Mouse (Mus musculus): Measurements from ENCODE around the gene Treml1. TPM values are rescaled to one million over a fixed set of nuclear protein-coding genes. Genes with fewer than 3 reads are reported as not detected.
"Not testable (repeated sequence)": the region's sequence is repeated elsewhere in the genome, so short reads cannot be mapped to it uniquely, and the experiment has no call there.

Treml1 gene
- polyA plus RNA-seq, 1 experiment from 2014 or later, result 0.41 TPM

GRCm38 (mm10) chr17:48340267-48340666 is 19.4 kb upstream of the Treml1 start:
- WGBS, result 83% methylated on average over 1 of the region's 1 CpGs
- Histone ChIP-seq H3K27ac (no peak overlapping the region), H3K36me3 (replicated peaks) (no peaks in the 10 kb centered on the region), H3K9me3 (no peaks in the 10 kb centered on the region), H3K9ac (no peak overlapping the region), H3K4me2 (no peak overlapping the region), H3K27me3 (replicated peaks) (no peaks in the 10 kb centered on the region), H3K4me1 (no peaks in the 10 kb centered on the region), H3K4me3 (no peak overlapping the region)
- ATAC-seq (replicated peaks), result no peak

DNA sequence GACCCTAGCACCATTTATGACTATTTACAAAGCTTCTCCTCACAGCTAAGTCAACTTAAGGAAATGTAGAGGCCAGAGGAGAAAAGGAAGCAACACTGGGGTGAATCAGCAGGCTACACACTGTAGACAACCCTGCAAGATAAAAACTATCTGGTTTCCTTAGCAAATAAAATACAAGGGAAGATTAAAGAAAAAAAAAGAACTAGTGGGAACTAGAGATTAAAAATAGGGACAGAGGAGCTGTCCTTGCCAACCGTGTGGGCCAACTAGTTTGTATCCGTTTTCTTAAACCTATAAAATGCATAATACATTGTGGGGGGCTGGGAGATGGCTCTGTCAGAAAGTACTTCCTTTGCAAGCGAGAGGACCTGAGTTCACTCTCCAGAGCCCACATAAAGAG is 17.8 kb upstream of the Treml1 start:
- Histone ChIP-seq H3K36me3 (replicated peaks) (no peaks in the 10 kb centered on the region), H3K9ac (no peak overlapping the region), H3K27me3 (replicated peaks) (no peaks in the 10 kb centered on the region), H3K4me2 (no peak overlapping the region), H3K4me3 (no peak overlapping the region), H3K4me1 (no peaks in the 10 kb centered on the region), H3K27ac (no peak overlapping the region), H3K9me3 (no peaks in the 10 kb centered on the region)
- no peak for ATAC-seq (replicated peaks)
- 75% methylated on average over 3 of the region's 3 CpGs for WGBS

GRCm38 (mm10) chr17:48343065-48343464 is 16.7 kb upstream of the Treml1 start:
- no peak overlapping the region for H3K4me2 ChIP-seq
- ATAC-seq (replicated peaks), result no peak
- H3K27ac ChIP-seq, result no peak overlapping the region
- H3K36me3 ChIP-seq (replicated peaks), result no peaks in the 10 kb centered on the region
- H3K9me3 ChIP-seq, result no peaks in the 10 kb centered on the region
- H3K9ac ChIP-seq, result no peak overlapping the region
- H3K4me3 ChIP-seq, result no peak overlapping the region
- WGBS, result 91% methylated on average over 2 of the region's 2 CpGs
- H3K4me1 ChIP-seq, result no peaks in the 10 kb centered on the region
- no peaks in the 10 kb centered on the region for H3K27me3 ChIP-seq (replicated peaks)

GRCm38 (mm10) chr17:48345824-48346223 is 13.9 kb upstream of the Treml1 start:
- H3K36me3 ChIP-seq (replicated peaks), result no peaks in the 10 kb centered on the region
- no peak overlapping the region for H3K9ac ChIP-seq
- H3K4me1 ChIP-seq, result no peaks in the 10 kb centered on the region
- H3K4me2 ChIP-seq, result no peak overlapping the region
- no peaks in the 10 kb centered on the region for H3K27me3 ChIP-seq (replicated peaks)
- 82% methylated on average over 4 of the region's 4 CpGs for WGBS
- H3K9me3 ChIP-seq, result no peaks in the 10 kb centered on the region
- no peak overlapping the region for H3K27ac ChIP-seq
- ATAC-seq (replicated peaks), result no peak
- H3K4me3 ChIP-seq, result no peak overlapping the region

GRCm38 (mm10) chr17:48346231-48346630 is 13.5 kb upstream of the Treml1 start, which contains the start of gene Trem2:
Gene Trem2, plus strand, starts transcription at chr17:48346401.
- H3K4me3 ChIP-seq, result no peak within 1 kb of the TSS
- no peak for ATAC-seq (replicated peaks)
- H3K27ac ChIP-seq, result no peak within 1 kb of the TSS
- H3K36me3 ChIP-seq (replicated peaks), result no peaks in the 10 kb centered on the region
- no peaks in the 10 kb centered on the region for H3K27me3 ChIP-seq (replicated peaks)
- H3K9me3 ChIP-seq, result no peaks in the 10 kb centered on the region
- H3K4me2 ChIP-seq, result no peak within 1 kb of the TSS
- no peak within 1 kb of the TSS for H3K9ac ChIP-seq
- WGBS, result 79% methylated on average over 5 of the region's 5 CpGs
- no peaks in the 10 kb centered on the region for H3K4me1 ChIP-seq

GRCm38 (mm10) chr17:48346834-48347233 is 12.9 kb upstream of the Treml1 start:
- Histone ChIP-seq H3K4me3 (no peak overlapping the region), H3K27ac (no peak overlapping the region), H3K4me2 (no peak overlapping the region), H3K27me3 (replicated peaks) (no peaks in the 10 kb centered on the region), H3K9ac (no peak overlapping the region), H3K9me3 (no peaks in the 10 kb centered on the region), H3K36me3 (replicated peaks) (no peaks in the 10 kb centered on the region), H3K4me1 (no peaks in the 10 kb centered on the region)
- 72% methylated on average over 4 of the region's 4 CpGs for WGBS
- no peak for ATAC-seq (replicated peaks)

DNA sequence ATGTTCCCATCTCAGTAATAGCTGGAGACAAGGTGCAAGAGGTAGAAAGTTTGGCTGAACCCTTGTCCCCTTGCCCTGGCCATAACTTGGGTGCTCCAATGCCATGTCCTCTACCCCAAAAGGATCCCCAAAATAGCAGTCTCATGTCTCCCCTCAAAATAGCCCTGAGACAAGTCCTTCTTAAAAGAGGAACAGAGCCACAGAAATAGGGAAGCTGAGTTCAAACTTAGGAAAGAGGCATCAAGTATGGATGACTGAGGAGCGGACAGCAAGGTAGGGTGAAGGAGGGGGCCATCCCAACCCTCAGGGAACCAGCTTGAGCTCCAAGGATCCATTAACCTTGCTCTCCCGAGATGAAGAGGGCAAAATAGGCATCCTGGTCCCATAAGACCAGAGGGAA is 12.4 kb upstream of the Treml1 start:
- Histone ChIP-seq H3K9me3 (no peaks in the 10 kb centered on the region), H3K4me2 (no peak overlapping the region), H3K27ac (no peak overlapping the region), H3K9ac (no peak overlapping the region), H3K4me3 (no peak overlapping the region), H3K27me3 (replicated peaks) (no peaks in the 10 kb centered on the region), H3K36me3 (replicated peaks) (no peaks in the 10 kb centered on the region), H3K4me1 (no peaks in the 10 kb centered on the region)
- ATAC-seq (replicated peaks), result no peak
- 82% methylated on average over 2 of the region's 2 CpGs for WGBS

DNA sequence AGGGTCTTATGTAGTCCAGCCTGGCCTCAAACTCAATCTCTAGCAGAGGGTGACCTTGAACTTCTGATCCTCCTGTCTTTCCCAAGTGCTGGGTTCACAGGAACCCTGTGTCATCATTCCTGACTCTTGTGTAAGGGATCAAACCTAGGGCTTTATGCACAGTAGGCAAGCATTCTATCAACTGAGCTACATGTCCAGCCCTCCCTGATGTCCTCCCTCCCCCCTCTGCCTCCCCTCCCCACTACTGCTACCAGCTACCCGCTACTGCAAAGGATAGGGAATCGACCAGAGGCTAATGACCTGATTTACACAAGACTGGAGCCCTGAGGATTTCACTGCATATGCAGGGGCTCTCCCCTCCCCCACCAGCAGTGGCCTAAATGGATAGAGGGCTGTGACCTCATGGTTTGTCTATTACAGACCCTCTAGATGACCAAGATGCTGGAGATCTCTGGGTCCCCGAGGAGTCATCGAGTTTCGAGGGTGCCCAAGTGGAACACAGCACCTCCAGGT is 9.0 kb upstream of the Treml1 start:
- Histone ChIP-seq H3K9ac (no peak overlapping the region), H3K27ac (no peak overlapping the region)

GRCm38 (mm10) chr17:48352976-48353375 is 6.7 kb upstream of the Treml1 start:
- H3K4me2 ChIP-seq; H3K4me3 ChIP-seq; ATAC-seq (replicated peaks); H3K27me3 ChIP-seq (replicated peaks); H3K4me1 ChIP-seq; H3K27ac ChIP-seq; H3K36me3 ChIP-seq (replicated peaks); H3K9me3 ChIP-seq; H3K9ac ChIP-seq: not testable (repeated sequence)
- WGBS, result 66% methylated on average over 7 of the region's 7 CpGs

More for the DNA sequence above, 9.0 kb upstream of the Treml1 start:
- Histone ChIP-seq H3K27me3 (replicated peaks) (no peaks in the 10 kb centered on the region), H3K4me1 (no peaks in the 10 kb centered on the region), H3K9me3 (no peaks in the 10 kb centered on the region), H3K36me3 (replicated peaks) (no peaks in the 10 kb centered on the region), H3K4me2 (no peak overlapping the region), H3K4me3 (no peak overlapping the region)
- no peak for ATAC-seq (replicated peaks)
- 77% methylated on average over 5 of the region's 5 CpGs for WGBS

DNA sequence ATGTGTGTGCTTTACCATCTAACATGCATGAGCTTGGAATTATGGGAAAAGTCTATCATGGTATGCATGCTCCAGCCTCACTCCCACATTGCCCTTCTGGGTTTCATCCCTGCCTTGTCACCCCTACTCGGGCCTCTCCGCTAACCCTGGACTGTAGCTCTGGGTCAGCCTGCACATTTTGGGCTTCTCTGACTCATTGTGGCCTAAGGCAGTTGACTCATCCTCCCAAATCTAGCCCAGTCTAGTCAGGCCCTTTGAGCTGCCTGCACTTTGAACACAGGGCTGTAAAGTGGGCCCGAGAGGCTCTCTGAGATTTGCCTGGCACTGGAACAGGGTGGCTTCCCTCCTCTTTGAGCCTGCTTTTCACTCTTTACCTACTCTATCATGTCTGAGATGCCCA is 3.9 kb upstream of the Treml1 start:
- no peaks in the 10 kb centered on the region for H3K9me3 ChIP-seq
- no peak overlapping the region for H3K4me3 ChIP-seq
- no peaks in the 10 kb centered on the region for H3K4me1 ChIP-seq
- H3K9ac ChIP-seq, result no peak overlapping the region
- WGBS, result 94% methylated on average over 3 of the region's 3 CpGs
- no peaks in the 10 kb centered on the region for H3K27me3 ChIP-seq (replicated peaks)
- no peak overlapping the region for H3K27ac ChIP-seq
- H3K36me3 ChIP-seq (replicated peaks), result no peaks in the 10 kb centered on the region
- ATAC-seq (replicated peaks), result no peak
- H3K4me2 ChIP-seq, result no peak overlapping the region

- H3K4me2 ChIP-seq, result no peak overlapping the region
- WGBS, result 55% methylated on average over 2 of the region's 2 CpGs
- no peak overlapping the region for H3K4me3 ChIP-seq
- H3K4me1 ChIP-seq, result no peaks in the 10 kb centered on the region
- H3K27me3 ChIP-seq (replicated peaks), result no peaks in the 10 kb centered on the region
- no peak overlapping the region for H3K27ac ChIP-seq
- H3K36me3 ChIP-seq (replicated peaks), result no peaks in the 10 kb centered on the region
- H3K9ac ChIP-seq, result no peak overlapping the region
- H3K9me3 ChIP-seq, result no peaks in the 10 kb centered on the region
- ATAC-seq (replicated peaks), result no peak
These were observed 1.8 kb upstream of the Treml1 start for GRCm38 (mm10) chr17:48357892-48358291.

DNA sequence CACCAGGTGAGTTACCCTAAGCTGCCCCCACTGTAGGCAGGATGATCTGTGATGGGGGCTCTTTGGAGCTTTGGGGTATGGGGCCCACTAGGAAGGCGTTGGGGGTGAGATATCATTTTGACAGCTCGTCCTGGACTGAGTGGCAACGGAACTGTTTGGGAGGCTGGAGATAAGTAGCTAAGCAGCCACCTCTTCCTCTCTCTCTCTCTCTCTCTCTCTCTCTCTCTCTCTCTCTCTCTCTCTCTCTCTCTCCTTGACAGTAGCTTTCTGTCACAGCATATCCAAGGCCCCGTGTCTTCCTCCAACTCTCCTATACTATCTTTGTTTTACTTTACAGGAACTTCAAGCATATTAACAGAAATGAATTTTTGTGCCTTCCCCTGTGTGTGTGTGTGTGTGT is 746 bp downstream of the Treml1 start:
- no peak overlapping the region for H3K4me2 ChIP-seq
- no peaks in the 10 kb centered on the region for H3K9me3 ChIP-seq
- no peak overlapping the region for H3K27ac ChIP-seq
- H3K4me1 ChIP-seq, result no peaks in the 10 kb centered on the region
- 73% methylated on average over 4 of the region's 4 CpGs for WGBS
- no peak overlapping the region for H3K9ac ChIP-seq
- no peak overlapping the region for H3K4me3 ChIP-seq
- no peak for ATAC-seq (replicated peaks)
- H3K27me3 ChIP-seq (replicated peaks), result no peaks in the 10 kb centered on the region
- no peaks in the 10 kb centered on the region for H3K36me3 ChIP-seq (replicated peaks)

GRCm38 (mm10) chr17:48362346-48362745 is 2.6 kb downstream of the Treml1 start:
- Histone ChIP-seq H3K4me3 (no peak overlapping the region), H3K4me2 (no peak overlapping the region), H3K27me3 (replicated peaks) (no peaks in the 10 kb centered on the region), H3K4me1 (no peaks in the 10 kb centered on the region), H3K9ac (no peak overlapping the region), H3K9me3 (no peaks in the 10 kb centered on the region), H3K36me3 (replicated peaks) (no peaks in the 10 kb centered on the region), H3K27ac (no peak overlapping the region)
- no peak for ATAC-seq (replicated peaks)
- WGBS, result 78% methylated on average over 3 of the region's 3 CpGs
